Mouse (Mus musculus) NIH3T3 (cell line): ENCODE data around the gene Sec31b.

Source experiments
- DNase-seq: peaks from one replicate; pipeline ENCODE4 v3.0.0-alpha.2; 2012; ENCODE audit warnings: low read depth

Sec31b gene

GRCm38 (mm10) chr19:44530018-44530417, 15.6 kb downstream of the Sec31b start:
- no peak for DNase-seq

DNA sequence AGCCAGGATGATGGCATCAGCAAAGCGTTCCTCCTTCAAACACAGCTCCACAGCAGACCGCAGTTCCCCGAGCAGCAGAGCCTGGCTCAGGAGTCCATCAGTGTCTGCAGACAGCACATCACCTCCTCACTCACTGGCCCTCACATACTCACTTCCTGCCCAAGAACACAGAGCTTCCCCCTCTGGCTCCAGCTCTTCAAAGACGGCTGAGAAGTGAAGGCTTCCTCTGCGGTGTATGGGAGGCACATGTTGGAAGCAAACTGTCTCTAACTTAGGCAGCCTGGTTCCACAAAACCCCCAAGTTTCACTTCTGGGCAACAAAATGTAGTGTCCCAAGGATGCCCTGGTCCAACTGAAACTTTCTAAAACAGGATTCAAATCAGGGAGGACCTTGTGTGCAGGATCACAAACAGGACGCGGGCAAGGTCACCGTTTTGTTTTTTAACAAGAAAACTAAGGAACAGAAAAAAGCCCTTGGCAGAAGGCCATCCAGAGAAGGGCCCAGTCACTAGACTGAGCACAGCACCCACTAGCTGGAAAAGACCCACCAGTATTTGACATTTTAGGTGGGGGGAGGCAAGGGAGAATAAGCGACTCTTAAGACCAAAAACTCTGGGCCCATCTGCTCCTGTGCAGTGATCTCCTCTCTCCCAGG, 20.0 kb downstream of the Sec31b start:
- DNase-seq, result no peak

DNA sequence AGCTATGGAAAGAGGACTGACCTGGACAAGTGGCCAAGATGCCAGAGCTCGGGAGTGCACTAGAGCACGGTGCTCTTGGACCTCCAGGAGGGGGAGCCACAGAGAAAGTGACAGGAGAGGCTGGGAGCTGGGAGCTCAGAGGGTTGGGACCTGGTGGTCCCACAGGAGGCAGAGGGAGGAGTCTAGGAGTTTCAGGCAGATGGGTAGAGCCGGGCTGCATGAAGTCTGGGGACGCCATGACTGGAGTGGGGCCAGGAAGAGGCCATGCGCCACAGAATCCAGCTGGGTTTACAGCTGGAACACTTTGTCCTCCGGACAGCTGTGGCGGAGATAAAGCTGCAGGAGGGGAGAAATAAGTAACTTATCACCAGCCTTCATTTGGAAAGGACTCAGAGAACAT, 26.5 kb downstream of the Sec31b start:
- peak; percentile 23 for DNase-seq

GRCm38 (mm10) chr19:44517996-44518768, 27.5 kb downstream of the Sec31b start:
- no peak for DNase-seq

DNA sequence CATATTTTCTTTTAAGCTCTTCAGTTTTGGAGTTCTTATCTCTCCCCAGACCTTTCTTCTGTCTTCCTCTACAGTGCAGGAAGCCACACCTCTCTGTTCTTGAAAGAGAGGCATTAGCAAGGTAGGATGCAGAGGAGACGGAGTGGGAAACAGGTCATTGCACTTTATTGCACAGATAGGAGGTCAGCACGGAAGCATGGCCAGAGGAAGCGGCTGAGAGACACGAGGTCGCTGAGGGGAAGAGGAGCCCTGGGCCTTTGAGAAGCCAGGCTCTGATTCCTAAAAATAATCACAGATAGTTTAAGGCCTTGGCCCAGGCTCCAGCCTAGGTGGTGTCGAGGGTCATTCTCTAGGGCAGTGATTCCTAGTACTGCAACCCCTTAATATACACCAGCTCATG, 29.9 kb downstream of the Sec31b start:
- DNase-seq, result no peak

GRCm38 (mm10) chr19:44514521-44515451, 30.9 kb downstream of the Sec31b start:
- DNase-seq, result no peak

DNA sequence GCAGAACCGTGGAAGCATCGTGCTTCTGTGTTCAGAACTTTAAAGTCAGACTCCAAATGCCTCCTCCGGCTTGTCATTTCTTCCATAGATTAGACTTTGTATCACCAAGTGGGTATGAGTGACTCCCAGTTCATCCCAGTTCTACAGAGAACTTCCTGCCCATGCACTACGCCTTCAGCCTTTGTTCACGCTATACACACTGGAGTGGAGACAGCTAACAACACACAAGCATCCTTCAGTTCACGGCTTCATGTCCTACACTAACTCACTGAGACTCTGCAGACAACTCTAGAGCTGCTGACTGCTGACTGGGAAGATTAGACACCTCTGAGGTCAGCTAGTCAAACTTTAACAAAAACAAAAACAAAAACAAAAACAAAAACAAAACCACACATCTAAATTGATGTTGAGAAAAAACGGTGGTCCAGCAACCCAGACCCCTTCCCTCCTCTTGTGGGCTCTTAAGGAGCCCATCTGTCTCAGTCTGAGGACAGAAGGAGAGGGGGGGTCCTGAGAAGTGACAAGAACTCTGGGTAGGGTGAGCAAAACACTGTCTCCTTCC, 31.7 kb downstream of the Sec31b start:
- DNase-seq, result no peak

DNA sequence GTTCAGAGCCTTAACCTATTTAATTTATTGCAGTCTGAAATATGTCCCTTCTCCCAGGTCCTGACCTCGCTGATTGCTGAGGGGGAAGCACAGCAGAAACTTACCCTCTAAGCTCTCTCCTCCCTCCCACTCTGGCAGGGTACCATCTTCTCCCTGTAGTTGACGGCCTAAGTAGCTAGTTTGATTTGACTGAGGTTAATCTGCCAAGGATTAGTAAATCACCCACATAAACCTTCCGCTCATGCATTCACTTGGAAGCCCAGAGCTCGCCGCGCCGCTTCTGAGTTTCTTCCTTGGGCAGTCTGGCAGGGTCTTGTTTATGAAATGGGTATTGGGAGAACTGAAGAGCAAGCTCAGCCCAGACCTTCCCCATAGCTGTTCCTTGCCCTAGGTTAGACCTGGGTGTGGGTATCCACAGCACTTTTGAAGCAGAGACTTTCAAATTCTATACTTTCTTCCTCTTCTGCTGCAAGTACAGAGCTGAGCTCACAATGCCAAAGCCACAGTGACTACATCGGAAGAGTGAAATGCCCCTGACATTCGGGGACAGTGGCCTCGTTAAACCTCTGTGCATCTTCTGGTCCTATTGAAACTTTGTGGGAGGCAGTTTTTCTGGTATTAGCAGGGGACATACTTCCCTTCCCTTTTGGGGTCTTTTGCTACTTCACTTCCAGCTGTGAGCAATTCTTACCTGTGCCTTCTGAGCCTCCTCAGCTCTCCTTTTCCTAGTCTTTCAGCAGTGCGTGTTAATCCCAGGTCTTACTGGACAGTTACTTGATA, 32.4 kb downstream of the Sec31b start:
- no peak for DNase-seq

GRCm38 (mm10) chr19:44512601-44513000, 33.1 kb downstream of the Sec31b start:
- DNase-seq, result no peak

DNA sequence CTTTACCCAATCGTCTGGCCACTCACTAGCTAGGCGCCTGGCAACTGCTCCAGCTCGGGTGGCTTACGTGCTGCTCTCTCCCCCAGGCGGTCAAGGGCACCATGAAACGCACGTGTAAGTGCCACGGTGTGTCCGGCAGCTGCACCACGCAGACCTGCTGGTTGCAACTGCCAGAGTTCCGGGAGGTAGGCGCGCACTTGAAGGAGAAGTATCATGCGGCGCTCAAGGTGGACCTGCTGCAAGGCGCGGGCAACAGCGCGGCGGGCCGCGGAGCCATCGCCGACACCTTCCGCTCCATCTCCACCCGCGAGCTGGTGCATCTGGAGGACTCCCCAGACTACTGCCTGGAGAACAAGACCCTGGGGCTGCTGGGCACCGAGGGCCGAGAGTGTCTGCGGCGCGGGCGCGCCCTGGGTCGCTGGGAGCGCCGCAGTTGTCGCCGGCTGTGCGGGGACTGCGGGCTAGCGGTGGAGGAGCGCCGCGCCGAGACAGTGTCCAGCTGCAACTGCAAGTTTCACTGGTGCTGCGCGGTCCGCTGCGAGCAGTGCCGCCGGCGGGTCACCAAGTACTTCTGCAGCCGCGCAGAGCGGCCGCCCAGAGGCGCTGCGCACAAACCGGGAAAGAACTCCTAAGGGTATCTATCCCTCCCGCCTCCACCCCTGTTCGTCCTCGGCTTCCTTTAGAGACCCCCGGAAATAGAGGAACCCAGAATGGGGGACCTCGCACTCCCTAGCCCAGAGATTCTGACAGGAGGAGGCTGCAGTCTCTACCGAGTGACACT, 34.0 kb downstream of the Sec31b start:
- no peak for DNase-seq

DNA sequence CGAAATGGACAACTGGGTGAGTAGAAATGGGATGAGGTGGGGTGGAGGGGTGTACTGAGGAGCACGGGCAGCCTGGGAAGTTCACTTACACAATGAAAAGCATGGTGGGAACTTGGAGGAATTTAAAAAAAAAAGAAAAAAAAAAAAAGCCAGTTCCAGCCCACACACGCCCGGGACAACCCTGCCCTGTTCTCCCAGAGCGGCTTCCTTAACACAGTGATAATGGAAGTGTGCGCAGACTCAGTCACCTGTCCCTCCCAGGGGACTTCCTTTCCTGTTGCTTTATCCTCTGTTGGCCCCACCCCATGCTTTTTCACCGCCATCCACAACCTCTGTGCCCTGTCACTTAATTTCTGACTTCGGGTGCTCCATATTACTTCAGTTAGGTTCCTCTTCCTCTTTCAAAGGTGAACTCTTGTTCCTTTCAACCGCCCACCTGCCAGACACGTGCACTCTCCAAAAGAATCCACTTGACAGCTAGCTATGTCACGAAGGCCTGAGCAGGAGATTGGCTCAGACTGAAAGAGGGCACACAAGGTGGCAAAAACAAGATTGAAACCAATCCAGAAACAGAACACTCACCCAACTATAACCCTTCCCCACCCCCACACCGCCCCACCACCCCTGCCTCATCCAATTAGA, 35.0 kb downstream of the Sec31b start:
- no peak for DNase-seq

- no peak for DNase-seq
Measured at GRCm38 (mm10) chr19:44502741-44503140, 42.9 kb downstream of the Sec31b start.

- no peak for DNase-seq
Measured at GRCm38 (mm10) chr19:44501925-44502324, 43.7 kb downstream of the Sec31b start.

DNA sequence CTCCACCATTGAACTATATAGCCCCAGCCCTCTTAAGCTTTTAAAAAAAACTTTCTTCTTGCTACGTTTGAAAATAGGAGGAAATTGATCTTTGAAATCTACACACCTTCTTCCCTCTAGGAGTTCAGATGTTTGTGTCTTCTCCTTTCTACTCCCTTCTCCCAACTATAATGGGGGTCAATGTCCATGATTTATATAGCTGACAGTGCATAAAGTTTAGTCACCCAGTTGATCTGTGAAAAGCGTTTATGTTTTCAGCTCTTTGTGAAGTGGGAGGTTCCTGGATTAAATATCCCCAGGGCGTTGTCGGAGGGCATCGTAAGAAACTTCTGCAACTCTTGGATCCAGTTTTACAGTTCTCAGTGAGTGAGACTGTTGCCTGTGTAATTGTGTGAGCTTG, 45.4 kb downstream of the Sec31b start:
- DNase-seq, result no peak

- no peak for DNase-seq
Measured at GRCm38 (mm10) chr19:44498936-44499335, 46.7 kb downstream of the Sec31b start.

DNA sequence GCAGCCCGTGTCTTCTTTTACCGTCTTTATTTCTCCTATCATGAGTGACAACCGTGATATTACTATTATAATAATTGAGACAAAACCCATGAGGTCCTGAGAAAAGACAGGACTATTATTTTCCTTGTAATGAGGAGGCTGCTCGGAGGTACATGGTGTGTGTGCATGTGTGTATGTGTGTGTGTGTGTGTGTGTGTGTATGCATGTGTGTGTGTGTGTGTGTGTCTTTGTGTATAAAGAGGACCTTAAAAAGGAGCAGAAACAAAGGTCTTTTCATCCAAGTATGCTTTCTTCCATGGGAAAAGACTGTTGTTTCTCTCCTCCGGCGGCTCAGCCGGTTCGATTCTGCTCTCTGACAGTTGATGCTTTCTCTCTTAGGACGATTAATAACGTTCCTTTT, 48.7 kb downstream of the Sec31b start:
- no peak for DNase-seq

GRCm38 (mm10) chr19:44496511-44496910, 49.2 kb downstream of the Sec31b start:
- DNase-seq, result no peak

- DNase-seq, result no peak
Measured at GRCm38 (mm10) chr19:44493128-44493527, 52.5 kb downstream of the Sec31b start, which contains the start of gene Wnt8b. Gene Wnt8b (plus strand): TSS chr19:44493472.

- DNase-seq, result peak; percentile 68
Measured at GRCm38 (mm10) chr19:44487266-44487665, 58.4 kb downstream of the Sec31b start.

DNA sequence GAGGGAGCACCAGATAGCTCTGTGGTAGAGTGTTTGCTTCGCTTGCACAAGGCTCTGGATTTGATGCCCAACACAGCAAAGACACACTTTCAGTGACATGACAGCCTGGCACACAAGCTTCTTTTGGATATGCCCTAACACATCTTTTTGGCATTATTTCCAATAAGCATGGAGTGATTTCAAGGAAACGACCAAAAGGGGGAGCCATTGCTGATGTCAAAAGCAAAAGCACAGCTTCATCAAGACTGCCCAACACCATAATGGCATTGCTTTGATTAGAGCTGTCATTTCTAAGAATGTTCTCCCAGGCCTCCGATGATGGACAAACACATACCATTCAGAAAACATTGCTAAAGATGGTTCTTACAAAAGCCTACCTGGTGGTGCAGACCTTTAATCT, 69.1 kb downstream of the Sec31b start:
- DNase-seq, result peak; percentile 56
